Mouse (Mus musculus): ENCODE results near the gene Pla2g4c.

- TF ChIP-seq POLR2A (IDR thresholded peaks at IDR 0.05; ENCODE audit: insufficient read depth, low read depth, low read length) (no peak), CTCF (IDR thresholded peaks at IDR 0.05; ENCODE audit: insufficient read depth, low read depth, low read length) (no peak)
These were observed 73.4 kb downstream of the Pla2g4c start, which contains the start of gene Cabp5 for GRCm38 (mm10) chr7:13397832-13398231.

Data from olfactory bulb, adult 2 months (tissue).